Mouse (Mus musculus): ENCODE measurements around the gene Xiap. TPM values are rescaled to one million over a fixed set of nuclear protein-coding genes. Genes with fewer than 3 reads are reported as not detected.
A peak's percentile ranks its signal among the peaks of the same experiment; 100 is the strongest.
"Not testable (repeated sequence)": the region's sequence is repeated elsewhere in the genome, so short reads cannot be mapped to it uniquely, and the experiment has no call there.

Xiap gene
- polyA plus RNA-seq, 2 experiments = 6.8 to 10.9 TPM

DNA sequence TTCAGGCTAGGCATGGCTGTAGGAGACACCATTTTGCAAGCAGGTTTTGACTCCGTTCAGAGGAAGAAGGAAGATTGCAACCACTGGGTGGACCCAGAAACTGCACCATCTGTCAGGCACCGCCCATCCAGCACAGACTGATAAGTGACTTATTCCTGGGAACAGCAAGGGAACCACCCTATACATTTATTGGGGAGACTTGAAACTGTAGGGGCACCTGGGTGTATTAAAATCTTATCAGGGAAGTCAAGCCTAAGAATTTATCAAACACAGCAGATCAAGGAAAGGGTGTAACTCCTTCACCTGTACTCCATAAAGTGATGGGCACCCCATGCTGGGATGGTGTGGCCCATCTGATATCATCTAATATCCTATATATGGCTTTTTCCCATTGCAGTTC lies 40.0 kb upstream of the Xiap start:
- no peak overlapping the region for H3K4me3 ChIP-seq (ENCODE audit: insufficient read depth in 1 of 2, low read depth in 2 of 2, low read length in 2 of 2)
- peak overlapping the region; percentile 63; the same call in 1 of the 2 replicates for H3K9ac ChIP-seq (replicated peaks)
- WGBS (ENCODE audit: insufficient replicate concordance) = 23% methylated on average over 2 of the region's 2 CpGs
- peak; percentile 29; the same call in 1 of the 2 replicates for TF ChIP-seq CTCF (IDR thresholded peaks at IDR 0.05; ENCODE audit: low read depth)
- TF ChIP-seq EP300 (IDR thresholded peaks at IDR 0.05; ENCODE audit: low read depth) = peak; percentile 85
- DNase-seq (ENCODE audit: low read depth in 3 of 3, low spot score in 3 of 3) = peak; percentile 75 to 83 (median 79)
- peak overlapping the region; percentile 93 for H3K27ac ChIP-seq
- peaks cover 35 to 49% of the 10 kb centered on the region in 2 experiments for H3K4me1 ChIP-seq (replicated peaks; ENCODE audit: control insufficient read depth in 2 of 2, insufficient read depth in 2 of 2, low read length in 1 of 2)
- ATAC-seq (ENCODE audit: insufficient read depth) = peak; percentile 95
- H3K4me2 ChIP-seq (ENCODE audit: low read depth) = peak overlapping the region; percentile 63
- H3K9me3 ChIP-seq (ENCODE audit: control insufficient read depth, low read length) = no peaks in the 10 kb centered on the region
- H3K27me3 ChIP-seq (ENCODE audit: control insufficient read depth, insufficient read depth, low read length) = no peaks in the 10 kb centered on the region
- H3K36me3 ChIP-seq (replicated peaks; ENCODE audit: control insufficient read depth, insufficient read depth, low read depth) = no peaks in the 10 kb centered on the region

DNA sequence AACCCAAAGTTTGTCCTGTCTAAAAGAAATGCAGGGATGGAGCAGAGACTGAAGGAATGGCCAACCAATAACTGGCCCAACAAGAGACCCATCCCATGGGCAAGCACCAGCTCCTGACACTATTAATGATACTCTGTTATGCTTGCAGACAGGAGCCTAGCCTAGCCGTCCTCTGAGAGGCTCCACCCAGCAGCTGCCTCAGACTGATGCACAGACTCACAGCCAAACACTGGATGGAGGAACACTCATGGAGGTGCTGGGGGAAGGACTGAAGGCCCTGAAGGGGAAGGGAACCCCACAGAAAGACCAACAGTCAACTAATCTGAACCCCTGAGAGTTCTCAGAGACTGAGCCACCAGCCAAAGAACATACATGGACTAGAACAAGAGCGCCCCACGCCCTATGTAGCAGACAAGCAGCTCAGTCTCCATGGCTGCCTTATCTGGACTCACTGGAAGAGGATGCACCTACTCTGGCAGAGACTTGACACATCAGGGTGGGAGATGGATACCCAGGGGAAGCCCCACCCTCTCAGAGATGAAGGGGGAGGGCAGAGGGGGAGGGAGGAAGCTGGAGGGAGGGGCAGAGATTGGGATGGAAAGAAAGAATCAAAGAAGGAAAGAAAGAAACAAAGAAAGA lies 33.6 kb upstream of the Xiap start:
- H3K4me3 ChIP-seq (ENCODE audit: insufficient read depth in 1 of 2, low read depth in 2 of 2, low read length in 2 of 2); H3K36me3 ChIP-seq (replicated peaks; ENCODE audit: control insufficient read depth, insufficient read depth, low read depth); DNase-seq (ENCODE audit: low read depth in 3 of 3, low spot score in 3 of 3); H3K27me3 ChIP-seq (ENCODE audit: control insufficient read depth, insufficient read depth, low read length); H3K27ac ChIP-seq; H3K9ac ChIP-seq (replicated peaks); H3K9me3 ChIP-seq (ENCODE audit: control insufficient read depth, low read length); H3K4me2 ChIP-seq (ENCODE audit: low read depth): not testable (repeated sequence)
- peak; percentile 82 for ATAC-seq (ENCODE audit: insufficient read depth)
- peaks cover 1 to 11% of the 10 kb centered on the region in 2 experiments; a peak in 3 of 4 replicates for H3K4me1 ChIP-seq (replicated peaks; ENCODE audit: control insufficient read depth in 2 of 2, insufficient read depth in 2 of 2, low read length in 1 of 2)
- no CpG with 5 or more reads among the region's 3 CpGs for WGBS (ENCODE audit: insufficient replicate concordance)

DNA sequence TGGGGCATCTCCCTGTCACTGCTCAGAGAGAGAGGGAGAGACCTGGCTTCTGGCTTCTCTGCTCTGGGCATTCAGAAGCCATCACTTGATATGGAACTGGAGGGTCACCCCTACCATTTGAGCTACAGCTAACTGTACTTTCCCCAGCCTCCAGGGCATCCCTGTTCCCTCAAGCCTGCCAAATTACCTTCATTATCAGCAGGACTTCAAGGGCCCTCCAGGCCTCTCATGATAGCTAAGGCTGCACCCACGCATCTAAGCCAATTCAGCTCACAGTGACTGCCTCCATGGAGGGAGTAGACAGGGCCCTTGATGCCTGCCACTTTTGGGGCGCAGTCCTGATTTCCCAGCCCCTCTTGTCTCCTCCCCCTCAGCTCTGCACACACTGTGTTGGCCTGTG lies 32.5 kb upstream of the Xiap start:
- not testable (repeated sequence) for H3K9me3 ChIP-seq (ENCODE audit: control insufficient read depth, low read length); H3K27ac ChIP-seq; H3K36me3 ChIP-seq (replicated peaks; ENCODE audit: control insufficient read depth, insufficient read depth, low read depth); H3K4me1 ChIP-seq (replicated peaks; ENCODE audit: control insufficient read depth in 2 of 2, insufficient read depth in 2 of 2, low read length in 1 of 2); H3K27me3 ChIP-seq (ENCODE audit: control insufficient read depth, insufficient read depth, low read length); ATAC-seq (ENCODE audit: insufficient read depth); H3K9ac ChIP-seq (replicated peaks); H3K4me3 ChIP-seq (ENCODE audit: insufficient read depth in 1 of 2, low read depth in 2 of 2, low read length in 2 of 2); H3K4me2 ChIP-seq (ENCODE audit: low read depth); DNase-seq (ENCODE audit: low read depth in 3 of 3, low spot score in 3 of 3)
- 69% methylated on average over 2 of the region's 2 CpGs for WGBS (ENCODE audit: insufficient replicate concordance)

DNA sequence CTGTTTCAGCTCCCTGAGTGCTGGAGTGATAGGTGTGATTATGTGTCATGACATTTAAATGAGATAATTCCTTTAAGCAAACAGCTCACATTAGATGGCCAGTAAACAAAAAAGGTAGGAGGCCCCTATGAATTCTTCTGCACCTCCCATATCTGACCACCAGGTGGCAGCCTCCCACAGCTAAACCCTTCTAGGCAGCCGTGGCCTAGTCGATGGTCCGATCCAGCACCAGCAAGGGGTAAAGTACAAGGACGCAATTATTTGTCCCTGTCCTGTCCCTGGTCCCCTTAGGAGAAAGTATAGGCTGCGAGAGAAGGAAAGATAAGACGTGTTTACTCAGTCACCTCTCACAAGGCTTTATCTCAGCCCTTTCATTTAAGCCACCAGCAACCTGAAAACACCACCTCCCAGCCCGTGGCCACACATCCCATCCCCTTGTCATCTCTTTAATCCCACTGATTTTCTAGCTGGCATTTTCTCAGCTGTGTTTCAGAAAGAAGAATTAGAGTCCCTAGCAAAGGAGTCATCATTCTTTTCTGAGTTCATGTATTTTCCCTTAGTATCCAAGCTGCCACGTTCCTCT lies 26.3 kb upstream of the Xiap start:
- peak in 1 of 3 experiments; percentile 53 for DNase-seq (ENCODE audit: low read depth in 3 of 3, low spot score in 3 of 3)
- H3K9me3 ChIP-seq (ENCODE audit: control insufficient read depth, low read length) = no peaks in the 10 kb centered on the region
- no peak overlapping the region; the same call in 1 of the 2 replicates for H3K9ac ChIP-seq (replicated peaks)
- no peaks in the 10 kb centered on the region for H3K36me3 ChIP-seq (replicated peaks; ENCODE audit: control insufficient read depth, insufficient read depth, low read depth)
- no peak overlapping the region for H3K27ac ChIP-seq
- H3K4me2 ChIP-seq (ENCODE audit: low read depth) = peak overlapping the region; percentile 24; the same call in 1 of the 2 replicates
- no peaks in the 10 kb centered on the region for H3K27me3 ChIP-seq (ENCODE audit: control insufficient read depth, insufficient read depth, low read length)
- H3K4me3 ChIP-seq (ENCODE audit: insufficient read depth in 1 of 2, low read depth in 2 of 2, low read length in 2 of 2) = no peak overlapping the region
- no peaks in the 10 kb centered on the region for H3K4me1 ChIP-seq (replicated peaks; ENCODE audit: control insufficient read depth in 2 of 2, insufficient read depth in 2 of 2, low read length in 1 of 2)
- WGBS (ENCODE audit: insufficient replicate concordance) = 34% methylated on average over 8 of the region's 8 CpGs
- ATAC-seq (ENCODE audit: insufficient read depth) = peak; percentile 74
- TF ChIP-seq CTCF (IDR thresholded peaks at IDR 0.05; ENCODE audit: low read depth) (peak; percentile 93), EP300 (IDR thresholded peaks at IDR 0.05; ENCODE audit: low read depth) (no peak)

DNA sequence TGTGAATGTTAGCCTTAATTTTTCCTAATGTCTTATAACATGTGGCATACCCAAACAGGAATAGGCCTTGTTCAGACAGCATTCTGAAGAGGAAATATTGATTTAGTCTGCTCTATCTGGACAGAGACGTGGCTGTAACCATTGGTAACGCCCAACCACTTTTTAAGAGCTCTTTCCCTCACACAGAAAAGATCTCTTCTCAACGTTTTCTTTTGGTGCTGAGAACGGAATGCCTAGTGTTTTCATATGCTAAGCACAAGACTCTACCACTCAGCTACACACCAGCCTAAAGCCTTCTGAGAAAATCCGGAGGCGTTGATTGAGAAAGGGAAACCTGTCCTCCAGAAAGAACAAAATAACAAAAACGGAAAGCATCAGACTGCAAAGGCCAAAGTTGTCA lies 25.6 kb upstream of the Xiap start:
- H3K4me2 ChIP-seq (ENCODE audit: low read depth) = no peak overlapping the region
- H3K27ac ChIP-seq = no peak overlapping the region
- DNase-seq (ENCODE audit: low read depth in 3 of 3, low spot score in 3 of 3) (no peak), ATAC-seq (ENCODE audit: insufficient read depth) (no peak)
- 63% methylated on average over 7 of the region's 7 CpGs for WGBS (ENCODE audit: insufficient replicate concordance)
- no peaks in the 10 kb centered on the region for H3K27me3 ChIP-seq (ENCODE audit: control insufficient read depth, insufficient read depth, low read length)
- no peak overlapping the region for H3K4me3 ChIP-seq (ENCODE audit: insufficient read depth in 1 of 2, low read depth in 2 of 2, low read length in 2 of 2)
- H3K4me1 ChIP-seq (replicated peaks; ENCODE audit: control insufficient read depth in 2 of 2, insufficient read depth in 2 of 2, low read length in 1 of 2) = no peaks in the 10 kb centered on the region
- H3K9me3 ChIP-seq (ENCODE audit: control insufficient read depth, low read length) = no peaks in the 10 kb centered on the region
- H3K9ac ChIP-seq (replicated peaks) = no peak overlapping the region
- no peaks in the 10 kb centered on the region for H3K36me3 ChIP-seq (replicated peaks; ENCODE audit: control insufficient read depth, insufficient read depth, low read depth)
- no peak for TF ChIP-seq CTCF (IDR thresholded peaks at IDR 0.05; ENCODE audit: low read depth)
- no peak for TF ChIP-seq EP300 (IDR thresholded peaks at IDR 0.05; ENCODE audit: low read depth)
